Mouse (Mus musculus) spleen, embryonic (tissue): ENCODE measurements around the gene Pdzrn4.

ENCODE experiments used
- CTCF ChIA-PET: fragments of 350-600 bp; sonication (Branson Sonifier 250); formaldehyde crosslinking; loops from one replicate; lab custom pipeline; 2022; lab: Charles Lee

The Pdzrn4 gene

DNA sequence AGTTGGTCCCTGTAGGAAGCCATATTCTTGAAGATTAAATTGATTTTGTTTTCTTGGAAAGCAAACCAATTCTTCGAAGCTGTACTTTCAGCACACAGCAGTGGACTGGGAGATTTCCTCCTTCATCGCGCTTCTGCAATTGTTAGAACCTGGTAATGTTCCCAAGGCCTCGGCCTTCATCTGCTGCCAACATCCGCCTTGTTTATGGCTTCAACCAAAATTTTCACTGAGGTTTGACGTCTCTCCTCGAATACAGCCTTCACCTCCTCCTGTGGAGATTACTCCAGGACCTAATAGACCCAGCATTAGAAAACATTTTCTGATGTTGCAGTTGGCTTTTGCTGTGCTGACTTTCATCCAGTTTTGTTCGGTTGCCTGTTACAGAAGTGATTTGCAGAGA is 307.5 kb downstream of the Pdzrn4 start:
- CTCF ChIA-PET, result no interaction called here

DNA sequence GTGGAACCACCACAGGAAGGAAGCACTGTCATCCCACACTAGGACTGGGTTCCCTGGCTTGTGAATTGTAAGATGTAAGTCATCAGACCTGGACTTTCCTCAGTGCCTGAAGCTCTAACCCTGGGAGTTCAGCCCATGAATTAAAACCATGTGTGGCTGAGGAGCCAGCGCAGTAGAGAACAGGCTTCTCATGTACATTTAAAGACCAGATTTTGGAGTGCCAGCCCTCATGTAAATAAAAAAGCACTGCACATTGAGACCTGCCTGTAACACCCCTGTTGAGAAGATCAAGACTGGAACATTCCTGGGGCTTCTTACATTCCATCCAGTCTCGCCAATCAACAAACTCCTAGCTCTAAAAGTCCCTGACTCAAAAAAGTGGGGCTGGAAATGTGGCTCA is 342.0 kb downstream of the Pdzrn4 start:
- CTCF ChIA-PET, result no interaction called here

DNA sequence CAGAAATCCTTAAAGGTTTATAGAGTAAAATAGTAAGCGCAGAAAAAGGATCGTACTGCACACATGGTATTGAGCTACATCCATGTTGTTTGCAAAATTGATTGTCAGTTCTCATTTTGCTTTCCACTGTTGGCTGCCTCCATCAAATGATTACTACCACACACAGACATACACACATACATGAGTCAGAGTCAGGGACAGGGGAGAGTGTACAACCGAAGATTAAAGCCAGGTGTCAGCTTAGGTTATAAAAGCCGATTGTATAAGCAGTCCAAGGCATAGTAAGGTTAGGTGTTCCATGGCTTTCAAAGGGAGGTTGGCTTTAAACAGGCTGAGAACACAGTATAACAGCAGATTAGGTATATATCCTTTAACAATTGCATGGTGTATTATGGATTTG is 343.2 kb downstream of the Pdzrn4 start:
- CTCF ChIA-PET, result no interaction called here

GRCm38 (mm10) chr15:92743624-92744023 is 346.9 kb downstream of the Pdzrn4 start:
- CTCF ChIA-PET, result no interaction called here

DNA sequence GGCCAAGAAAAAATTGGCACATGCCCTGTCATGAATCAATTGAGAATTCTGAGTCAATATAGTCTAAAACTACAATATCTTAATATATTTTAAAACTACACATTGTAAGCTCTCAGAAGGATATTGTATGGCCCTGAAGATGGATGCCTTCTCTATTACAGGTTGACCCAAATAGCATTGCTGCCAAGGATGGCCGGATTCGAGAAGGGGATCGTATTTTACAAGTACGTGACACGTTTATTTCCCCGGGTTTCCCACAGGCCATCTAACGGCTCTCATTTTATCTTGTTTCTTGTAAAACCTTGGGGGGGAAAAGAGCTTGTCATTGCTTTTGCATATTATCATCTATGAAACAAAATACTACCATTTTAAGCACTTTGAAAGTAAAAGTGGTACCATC is 349.4 kb downstream of the Pdzrn4 start:
- CTCF ChIA-PET, result no interaction called here

DNA sequence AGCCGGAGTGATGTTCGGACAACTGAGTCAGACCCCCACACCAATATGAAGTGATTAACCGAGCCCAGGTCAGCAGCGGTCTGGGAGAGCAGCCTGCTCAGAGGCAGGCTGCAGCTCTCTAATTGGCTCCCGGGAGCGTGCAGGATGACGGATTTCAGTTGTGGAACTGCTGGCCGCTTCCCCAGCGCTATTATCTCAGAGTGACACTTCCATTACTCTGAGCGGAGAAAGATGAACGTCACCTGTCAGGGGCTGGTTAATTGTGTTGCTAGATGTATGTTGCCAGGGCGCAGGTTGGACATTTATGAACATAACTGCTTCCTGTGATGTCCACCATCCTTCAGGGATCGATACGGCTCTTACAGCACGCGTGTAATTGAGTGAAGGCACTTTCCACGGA is 355.5 kb downstream of the Pdzrn4 start:
- CTCF ChIA-PET, result interaction anchor here (0.7 kb wide), 1 partner anchor 462 kb away, joined by 8 read pairs; no protein-coding TSS in a partner anchor

DNA sequence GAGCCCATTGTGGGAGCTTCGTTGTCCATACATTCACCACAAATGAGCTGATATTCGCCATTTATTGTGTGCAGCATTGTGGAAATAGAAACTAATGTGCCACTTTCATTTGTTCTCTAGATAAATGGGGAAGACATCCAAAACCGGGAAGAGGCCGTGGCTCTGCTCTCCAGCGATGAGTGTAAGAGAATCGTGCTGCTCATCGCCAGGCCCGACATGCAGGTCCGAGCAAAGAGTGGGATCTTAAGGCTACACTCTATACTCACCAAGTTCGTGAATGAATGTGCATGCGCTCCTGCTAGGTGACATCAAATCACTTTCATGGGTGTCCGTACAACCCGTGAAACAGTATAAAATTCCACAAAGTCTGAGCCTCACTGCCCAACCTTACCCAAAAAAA is 355.9 kb downstream of the Pdzrn4 start:
- CTCF ChIA-PET, result interaction anchor here (0.7 kb wide), 1 partner anchor 462 kb away, joined by 8 read pairs; no protein-coding TSS in a partner anchor

DNA sequence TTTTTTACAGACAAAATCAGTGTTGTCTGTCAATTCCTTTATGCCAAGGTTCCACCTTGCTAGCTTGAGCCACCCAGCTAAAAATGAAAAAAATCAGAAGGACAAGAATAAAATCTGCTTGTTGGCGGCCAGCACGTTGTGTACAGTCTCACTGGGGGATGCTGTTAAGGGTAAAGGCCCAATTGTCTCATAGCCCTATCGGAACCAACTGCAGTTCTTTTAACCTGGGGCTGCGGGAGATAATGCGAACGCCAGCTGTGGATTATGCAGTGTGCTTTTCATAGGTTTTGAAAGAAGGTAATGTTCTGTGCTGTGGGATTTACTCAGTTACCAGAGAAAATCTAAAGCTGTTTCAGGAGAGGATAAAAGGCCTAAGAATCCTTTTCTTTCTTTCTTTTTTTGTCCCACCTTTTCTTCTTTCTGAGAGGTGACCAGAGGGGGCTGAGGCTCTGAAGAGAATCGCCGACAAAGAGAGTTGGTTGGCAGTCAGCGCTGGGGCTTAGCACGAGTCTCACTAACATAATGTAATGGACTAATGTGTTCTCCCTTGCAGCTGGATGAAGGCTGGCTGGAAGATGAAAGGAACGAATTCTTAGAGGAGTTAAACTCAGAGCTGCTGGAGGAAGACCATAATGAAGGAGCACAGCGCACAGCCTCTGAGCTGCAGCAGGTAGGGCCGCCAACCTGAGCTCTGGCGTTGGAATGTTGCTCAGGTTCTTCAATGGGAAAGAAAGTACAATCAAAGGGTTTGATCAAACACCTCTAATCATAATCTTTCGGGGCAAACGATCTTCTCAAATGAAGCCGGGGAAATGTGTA is 360.6 kb downstream of the Pdzrn4 start:
- CTCF ChIA-PET, result no interaction called here

GRCm38 (mm10) chr15:92759001-92759400 is 362.3 kb downstream of the Pdzrn4 start:
- CTCF ChIA-PET, result no interaction called here

GRCm38 (mm10) chr15:92763303-92763702 is 366.6 kb downstream of the Pdzrn4 start:
- CTCF ChIA-PET, result no interaction called here

GRCm38 (mm10) chr15:92769535-92769934 is 372.9 kb downstream of the Pdzrn4 start:
- CTCF ChIA-PET, result no interaction called here

DNA sequence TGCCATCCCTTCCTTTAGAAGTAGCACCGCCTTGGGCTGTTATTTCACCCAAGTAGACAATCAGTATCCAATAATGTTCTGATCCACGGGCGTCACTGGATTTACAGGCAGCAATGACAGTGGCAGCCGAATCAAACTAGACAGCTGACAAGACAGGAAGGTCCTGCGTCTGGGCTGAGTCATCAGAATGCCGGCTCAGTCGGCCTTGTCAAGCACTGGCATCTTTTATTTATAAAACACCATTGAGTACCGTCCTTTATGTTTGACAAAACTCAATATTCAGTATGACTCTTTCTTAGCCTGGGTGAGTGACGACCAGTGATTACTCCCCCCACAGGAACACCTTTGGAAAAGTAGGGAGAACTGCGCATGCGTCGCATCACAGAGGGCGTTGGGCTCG is 391.4 kb downstream of the Pdzrn4 start:
- CTCF ChIA-PET, result no interaction called here

DNA sequence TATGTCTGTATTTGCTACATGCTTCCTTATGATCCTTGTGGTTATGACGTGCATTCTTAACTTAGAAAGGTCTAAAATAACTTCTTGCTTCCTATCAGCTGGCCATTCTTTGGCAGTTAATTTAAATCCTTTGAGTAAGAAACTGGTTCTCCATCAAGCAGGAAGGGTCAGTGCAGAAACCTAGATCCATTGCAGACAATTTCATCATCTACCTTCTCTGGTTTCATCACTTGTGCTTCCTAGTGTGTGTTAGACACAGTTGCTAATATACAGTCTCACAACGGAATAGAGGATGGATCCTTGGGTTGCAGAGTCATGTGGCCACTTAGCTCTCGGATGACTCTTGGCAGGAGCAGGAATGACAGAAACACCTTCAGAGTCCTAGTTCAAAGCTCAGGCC is 397.6 kb downstream of the Pdzrn4 start:
- CTCF ChIA-PET, result no interaction called here

DNA sequence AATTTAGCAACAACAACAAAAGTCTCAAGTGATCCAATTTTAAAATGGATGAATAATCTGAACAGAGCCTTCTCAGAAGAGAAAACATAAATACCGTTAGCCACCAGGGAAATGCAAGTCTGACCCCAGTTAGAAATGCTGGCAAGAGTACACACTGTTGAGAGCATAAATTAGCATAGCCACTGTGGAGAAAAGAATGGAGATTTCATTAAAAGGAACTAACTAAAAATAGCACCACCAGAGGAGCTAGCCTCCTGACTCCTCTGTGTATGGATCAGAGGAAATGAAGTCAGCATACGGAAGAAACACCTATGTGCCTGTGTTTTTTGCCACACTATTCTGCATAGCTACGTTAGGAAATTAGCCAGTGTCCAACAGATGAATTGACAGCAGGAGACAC is 409.3 kb downstream of the Pdzrn4 start:
- CTCF ChIA-PET, result no interaction called here

DNA sequence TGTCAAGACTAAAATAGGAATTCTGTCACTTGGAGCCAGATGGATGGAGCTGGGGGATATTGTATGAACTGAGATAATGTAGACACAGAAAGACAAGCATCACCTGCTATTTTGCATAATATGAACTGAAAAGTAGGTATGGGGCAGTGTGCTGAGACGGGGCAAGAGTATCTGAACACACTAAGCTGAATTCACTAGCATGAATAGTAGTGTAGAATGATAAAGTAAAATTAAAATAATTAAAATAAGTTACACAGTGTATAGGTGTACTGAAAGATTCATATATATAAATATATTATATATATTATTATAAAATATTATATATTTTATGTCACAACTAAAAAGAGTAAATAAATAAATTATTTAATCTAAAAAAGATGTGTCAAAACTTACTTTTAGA is 409.7 kb downstream of the Pdzrn4 start:
- CTCF ChIA-PET, result no interaction called here
